ENCODE assay signal across 40 mouse cellular contexts in genomic region chr9:57706496-57706895, GRCm38 (mm10). TPM values are rescaled to one million over a fixed set of nuclear protein-coding genes. Genes with fewer than 3 reads are reported as not detected.
"Had no signal": no experiment of that assay in that cellular context is flagged by ENCODE, and none has a peak within 500 bp of the region (broad histone marks: within the 10 kb centered on the region; RNA-seq: fewer than 3 reads in every experiment).

No protein-coding gene starts in this region.

- DNase-seq: cerebellum, adult 9-10 months; cerebellum, adult 9-11 months; cerebellum, postnatal 10 days; cerebellum, postnatal 14 days; cerebellum, postnatal 25 days; cerebellum, postnatal 36 days; embryo, embryonic 11 days; forebrain, postnatal 0 days; gastrocnemius, adult 2 months; gastrocnemius, postnatal 10 days; gastrocnemius, postnatal 14 days; gastrocnemius, postnatal 25 days; gastrocnemius, postnatal 36 days; heart, adult 11 months; heart, adult 18-20 months; heart, adult 2 months had no signal

- H3K36me3 ChIP-seq: embryonic facial prominence, embryonic 12.5 days; embryonic facial prominence, embryonic 13.5 days; embryonic facial prominence, embryonic 15.5 days; forebrain, embryonic 12.5 days; forebrain, embryonic 15.5 days; heart, embryonic 10.5 days had no signal

- H3K27me3 ChIP-seq: embryonic facial prominence, embryonic 12.5 days; embryonic facial prominence, embryonic 13.5 days; embryonic facial prominence, embryonic 15.5 days; forebrain, embryonic 12.5 days; forebrain, embryonic 13.5 days; forebrain, embryonic 15.5 days had no signal

- H3K9me3 ChIP-seq: embryonic facial prominence, embryonic 10.5 days; embryonic facial prominence, embryonic 12.5 days; embryonic facial prominence, embryonic 13.5 days; embryonic facial prominence, embryonic 15.5 days; forebrain, embryonic 10.5 days; forebrain, embryonic 13.5 days; heart, embryonic 10.5 days had no signal

- H3K4me2 ChIP-seq: embryonic facial prominence, embryonic 12.5 days; embryonic facial prominence, embryonic 13.5 days; embryonic facial prominence, embryonic 15.5 days; forebrain, embryonic 12.5 days; forebrain, embryonic 13.5 days; forebrain, embryonic 15.5 days; heart, embryonic 11.5 days had no signal

- H3K27ac ChIP-seq: embryonic facial prominence, embryonic 10.5 days; embryonic facial prominence, embryonic 12.5 days; embryonic facial prominence, embryonic 13.5 days; embryonic facial prominence, embryonic 15.5 days; forebrain, embryonic 10.5 days; forebrain, embryonic 12.5 days; forebrain, embryonic 13.5 days; forebrain, embryonic 15.5 days; gastrocnemius, adult 2 months; heart, adult 2 months; heart, embryonic 10.5 days had no signal

- ATAC-seq: forebrain, embryonic 13.5 days; forebrain, embryonic 14.5 days; forebrain, embryonic 15.5 days; forebrain, embryonic 16.5 days; forebrain, postnatal 0 days had no signal

- H3K4me3 ChIP-seq: embryonic facial prominence, embryonic 10.5 days; embryonic facial prominence, embryonic 12.5 days; embryonic facial prominence, embryonic 13.5 days; embryonic facial prominence, embryonic 15.5 days; erythroblast, embryonic 14.5 days; forebrain, embryonic 10.5 days; forebrain, embryonic 12.5 days; forebrain, embryonic 13.5 days; forebrain, embryonic 15.5 days; gastrocnemius, adult 2 months; heart, adult 2 months; heart, embryonic 10.5 days had no signal

- H3K9ac ChIP-seq: embryonic facial prominence, embryonic 12.5 days; embryonic facial prominence, embryonic 13.5 days; embryonic facial prominence, embryonic 15.5 days; forebrain, embryonic 12.5 days; forebrain, embryonic 13.5 days; forebrain, embryonic 15.5 days; forebrain, postnatal 0 days had no signal

RNA-seq across cellular contexts. Expression of gene Cyp1a1, which starts 18.8 kb away (rescaled TPM):
- total RNA-seq: gastrocnemius, postnatal 4 days; granulocyte monocyte progenitor cell, adult 5-6 weeks had no signal
- polyA plus RNA-seq: embryonic facial prominence, embryonic 11.5 days; embryonic facial prominence, embryonic 12.5 days; embryonic facial prominence, embryonic 13.5 days; erythroblast, embryonic 14.5 days; forebrain, embryonic 11.5 days; forebrain, embryonic 12.5 days; forebrain, embryonic 13.5 days; forebrain, embryonic 14.5 days; heart, embryonic 10.5 days; heart, embryonic 11.5 days had no signal

RNA-seq across cellular contexts. Expression of gene Cyp1a2, which starts 23.0 kb away (rescaled TPM):
- total RNA-seq: common myeloid progenitor, adult 5-6 weeks; forebrain, postnatal 0 days; gastrocnemius, adult 18-20 months; gastrocnemius, adult 2 months; gastrocnemius, adult 8-10 months; gastrocnemius, postnatal 14 days; gastrocnemius, postnatal 25 days; gastrocnemius, postnatal 36 days; granulocyte monocyte progenitor cell, adult 5-6 weeks; heart, adult 18-20 months; heart, adult 2 months; heart, adult 8-10 months had no signal
- polyA plus RNA-seq: cortical plate, adult 2 months; embryonic facial prominence, embryonic 10.5 days; embryonic facial prominence, embryonic 11.5 days; embryonic facial prominence, embryonic 12.5 days; embryonic facial prominence, embryonic 13.5 days; embryonic facial prominence, embryonic 14.5 days; embryonic facial prominence, embryonic 15.5 days; erythroblast, embryonic 14.5 days; forebrain, embryonic 10.5 days; forebrain, embryonic 11.5 days; forebrain, embryonic 12.5 days; forebrain, embryonic 13.5 days; forebrain, embryonic 14.5 days; forebrain, embryonic 15.5 days; forebrain, embryonic 16.5 days; forebrain, postnatal 0 days; frontal cortex, adult 2 months; heart, adult 2 months; heart, embryonic 10.5 days; heart, embryonic 11.5 days had no signal
